10 mouse cellular contexts compared by ENCODE assay signal in genomic region chr7:98841802-98842201, GRCm38 (mm10). TPM values are rescaled to one million over a fixed set of nuclear protein-coding genes. Genes with fewer than 3 reads are reported as not detected.
DNase-seq lines count a peak whose midpoint lies in the region; ATAC-seq and TF ChIP-seq lines count a peak whose summit lies in the region.
"Had no signal": no experiment of that assay in that cellular context is flagged by ENCODE, and none has a peak within 500 bp of the region (broad histone marks: within the 10 kb centered on the region; RNA-seq: fewer than 3 reads in every experiment).

No protein-coding gene starts in this region.

- no peak for TF ChIP-seq EP300 in stomach, postnatal 0 days (optimal IDR thresholded peaks at IDR 0.05)

- H3K36me3 ChIP-seq in heart, embryonic 10.5 days = peaks cover 9% of the 10 kb centered on the region
- peaks cover 8% of the 10 kb centered on the region; the same call in 1 of the 2 replicates for H3K36me3 ChIP-seq in limb, embryonic 13.5 days
- no peaks in the 10 kb centered on the region for H3K36me3 ChIP-seq in stomach, postnatal 0 days (ENCODE audit: control insufficient read depth, insufficient read depth, low read length)
- H3K36me3 ChIP-seq in midbrain, embryonic 11.5 days (ENCODE audit: control insufficient read depth, insufficient read depth, low read length) = no peaks in the 10 kb centered on the region
- H3K36me3 ChIP-seq: hindbrain, embryonic 15.5 days had no signal

- H3K4me3 ChIP-seq in heart, embryonic 10.5 days = 0 out of 2 replicates have a peak overlapping the region, but pooled peaks have one; percentile 12
- no peak overlapping the region for H3K4me3 ChIP-seq in limb, embryonic 13.5 days
- H3K4me3 ChIP-seq in stomach, postnatal 0 days (ENCODE audit: low read depth, low read length) = no peak overlapping the region
- no peak overlapping the region for H3K4me3 ChIP-seq in midbrain, embryonic 11.5 days (ENCODE audit: low read depth, low read length)
- H3K4me3 ChIP-seq: hindbrain, embryonic 15.5 days had no signal

- intact Hi-C loops in heart, postnatal 14 days (cut with DNase I) = no loop called here

- peaks cover 45% of the 10 kb centered on the region for H3K27me3 ChIP-seq in heart, embryonic 10.5 days (ENCODE audit: insufficient read depth, poor library complexity, severe bottlenecking)
- H3K27me3 ChIP-seq in limb, embryonic 13.5 days = peaks cover 78% of the 10 kb centered on the region
- no peaks in the 10 kb centered on the region for H3K27me3 ChIP-seq in stomach, postnatal 0 days (ENCODE audit: control insufficient read depth, insufficient read depth, low read length)
- peaks cover 49% of the 10 kb centered on the region for H3K27me3 ChIP-seq in midbrain, embryonic 11.5 days (ENCODE audit: control insufficient read depth, insufficient read depth, low read length)

- TF ChIP-seq CTCF in stomach, postnatal 0 days (IDR thresholded peaks at IDR 0.05; ENCODE audit: low read depth) = peak; percentile 43

- H3K9ac ChIP-seq in limb, embryonic 13.5 days = no peak overlapping the region
- no peak overlapping the region for H3K9ac ChIP-seq in stomach, postnatal 0 days (ENCODE audit: low read length)
- H3K9ac ChIP-seq in midbrain, embryonic 11.5 days (ENCODE audit: low read length) = no peak overlapping the region
- H3K9ac ChIP-seq: hindbrain, embryonic 15.5 days had no signal

- peak overlapping the region; percentile 13; the same call in 1 of the 2 replicates for H3K27ac ChIP-seq in heart, embryonic 10.5 days
- H3K27ac ChIP-seq in limb, embryonic 13.5 days = no peak overlapping the region
- H3K27ac ChIP-seq in stomach, postnatal 0 days (replicated peaks) = no peak overlapping the region
- no peak overlapping the region for H3K27ac ChIP-seq in midbrain, embryonic 11.5 days (ENCODE audit: low read depth, low read length)
- H3K27ac ChIP-seq: hindbrain, embryonic 15.5 days had no signal

- H3K4me1 ChIP-seq in heart, embryonic 10.5 days = peaks cover 75% of the 10 kb centered on the region
- H3K4me1 ChIP-seq in limb, embryonic 13.5 days = peaks cover 91% of the 10 kb centered on the region
- peaks cover 5% of the 10 kb centered on the region; the same call in 1 of the 2 replicates for H3K4me1 ChIP-seq in stomach, postnatal 0 days (replicated peaks; ENCODE audit: control insufficient read depth, insufficient read depth)
- H3K4me1 ChIP-seq in midbrain, embryonic 11.5 days (ENCODE audit: control insufficient read depth, insufficient read depth, low read length) = peaks cover 15% of the 10 kb centered on the region

- 24% methylated on average over 3 of the region's 3 CpGs for WGBS in heart, embryonic 10.5 days
- WGBS in limb, embryonic 13.5 days = 38% methylated on average over 3 of the region's 3 CpGs
- WGBS in stomach, postnatal 0 days = 55% methylated on average over 3 of the region's 3 CpGs
- 27% methylated on average over 3 of the region's 3 CpGs for WGBS in midbrain, embryonic 11.5 days

- no peak for ATAC-seq in limb, embryonic 13.5 days (ENCODE audit: low FRiP score, low read depth)
- no peak for ATAC-seq in stomach, postnatal 0 days (ENCODE audit: low FRiP score, low TSS enrichment)
- ATAC-seq in midbrain, embryonic 11.5 days (ENCODE audit: low FRiP score) = no peak

- no peaks in the 10 kb centered on the region for H3K9me3 ChIP-seq in heart, embryonic 10.5 days
- no peaks in the 10 kb centered on the region for H3K9me3 ChIP-seq in limb, embryonic 13.5 days
- H3K9me3 ChIP-seq in stomach, postnatal 0 days (ENCODE audit: control insufficient read depth, low read length) = no peaks in the 10 kb centered on the region
- no peaks in the 10 kb centered on the region for H3K9me3 ChIP-seq in midbrain, embryonic 11.5 days (ENCODE audit: control insufficient read depth, low read length)
- H3K9me3 ChIP-seq: hindbrain, embryonic 15.5 days had no signal

- peak overlapping the region; percentile 90 for H3K4me2 ChIP-seq in limb, embryonic 13.5 days (replicated peaks)
- H3K4me2 ChIP-seq in stomach, postnatal 0 days (replicated peaks; ENCODE audit: low read depth) = no peak overlapping the region
- no peak overlapping the region for H3K4me2 ChIP-seq in midbrain, embryonic 11.5 days
- H3K4me2 ChIP-seq: hindbrain, embryonic 15.5 days had no signal

- DNase-seq in heart, embryonic 10.5 days (ENCODE audit: low spot score) = no peak
- DNase-seq in heart, postnatal 14 days = no peak
- peak; percentile 22 for DNase-seq in thymus, postnatal 14 days
- DNase-seq in thymus, postnatal 36 days = no peak
- no peak for DNase-seq in stomach, postnatal 0 days (ENCODE audit: low spot score)
- no peak for DNase-seq in right cerebral cortex, adult 2 months (ENCODE audit: low spot score in 2 of 2)
- no peak for DNase-seq in midbrain, embryonic 11.5 days (ENCODE audit: low spot score, missing footprints)
- DNase-seq: kidney, postnatal 36 days had no signal

RNA-seq across cellular contexts. Expression of gene Wnt11, which starts 6.9 kb away (rescaled TPM):
- 29.0 and 29.4 TPM in 2 replicates for polyA plus RNA-seq in heart, embryonic 10.5 days (2016; fragmentation: Nextera tagmentation; extraction: Ambion mirVana)
- total RNA-seq in heart, postnatal 14 days (2021) = 1 to 10 TPM; 2.7 to 3.7 TPM
- polyA plus RNA-seq in limb, embryonic 13.5 days (2015; fragmentation: Nextera tagmentation; extraction: Ambion mirVana) = 37.2 and 38.3 TPM in 2 replicates
- polyA plus RNA-seq in stomach, postnatal 0 days (2015; fragmentation: Nextera tagmentation; extraction: Ambion mirVana) = 9.7 and 10.8 TPM in 2 replicates
- polyA plus RNA-seq in midbrain, embryonic 11.5 days (2014; fragmentation: Nextera tagmentation; extraction: Ambion mirVana) = 0.61 and 0.71 TPM in 2 replicates
